Mouse (Mus musculus) heart, postnatal 25 days (tissue): ENCODE results near the gene Cenpx. TPM values are rescaled to one million over a fixed set of nuclear protein-coding genes. Genes with fewer than 3 reads are reported as not detected.

ENCODE experiments used
- DNase-seq: peaks from one replicate; pipeline ENCODE4 v3.0.0; 2022; ENCODE audit warnings: low spot score
- intact Hi-C: fragments of 180-260 bp; cut with DNase I; formaldehyde crosslinking; loops from one replicate; pipeline ENCODE4 v1.15.1; 2025
- total RNA-seq, 2 experiments: library from RNA; stranded (reverse); gene quantifications; 2 replicates each; pipeline ENCODE4 v1.2.3; 2021

Gene Cenpx
- total RNA-seq, 2 experiments from 2014 or later = 31.2 to 35.7 TPM

GRCm38 (mm10) chr11:120666617-120667016, 46.9 kb downstream of the Cenpx start:
- DNase-seq = no peak

GRCm38 (mm10) chr11:120665406-120665805, 48.1 kb downstream of the Cenpx start:
- intact Hi-C loops = no loop called here
- DNase-seq = peak; percentile 65

More at GRCm38 (mm10) chr11:120666617-120667016, 46.9 kb downstream of the Cenpx start:
- intact Hi-C loops = no loop called here

- DNase-seq = no peak
- intact Hi-C loops = no loop called here
Observed at GRCm38 (mm10) chr11:120663714-120664113, 49.8 kb downstream of the Cenpx start.

GRCm38 (mm10) chr11:120662759-120663158, 50.8 kb downstream of the Cenpx start:
- intact Hi-C loops = no loop called here
- no peak for DNase-seq

GRCm38 (mm10) chr11:120661076-120661460, 52.5 kb downstream of the Cenpx start, which contains the start of gene Notum:
Gene Notum, minus strand, starts transcription at chr11:120661175.
- intact Hi-C loops = no loop called here
- DNase-seq = no peak

Other genes starting within 250 kb of the Cenpx start
- 10 to 100 TPM; 10.5 to 10.6 TPM for gene Arl16, start 246.1 kb downstream of the Cenpx start, total RNA-seq
- 100 to 1,000 TPM; 253 to 263 TPM for gene Mrpl12, start 229.1 kb downstream of the Cenpx start, total RNA-seq
- gene Slc25a10, start 221.9 kb downstream of the Cenpx start, total RNA-seq = 10 to 100 TPM; 13.1 to 14.8 TPM
- 1 to 10 TPM; 1.3 to 1.5 TPM for gene Gcgr, start 183.0 kb downstream of the Cenpx start, total RNA-seq
- gene Mcrip1, start 164.0 kb downstream of the Cenpx start, total RNA-seq = 10 to 100 TPM; 44.1 to 46.9 TPM
- gene Ppp1r27, start 162.6 kb downstream of the Cenpx start, total RNA-seq = not detected
- 100 to 1,000 TPM; 228 to 255 TPM for gene P4hb, start 140.5 kb downstream of the Cenpx start, total RNA-seq
- gene Arhgdia, start 132.1 kb downstream of the Cenpx start, total RNA-seq = 100 to 1,000 TPM; 142 to 158 TPM
- gene Alyref, start 115.4 kb downstream of the Cenpx start, total RNA-seq = 10 to 100 TPM; 49.3 to 52.6 TPM
- gene Anapc11, start 115.3 kb downstream of the Cenpx start, total RNA-seq = 10 to 100 TPM; 82.6 to 90.3 TPM
- gene Npb, start 105.3 kb downstream of the Cenpx start, total RNA-seq = not detected
- 10 to 100 TPM; 54.2 to 59.3 TPM for gene Pcyt2, start 95.8 kb downstream of the Cenpx start, total RNA-seq
- gene Sirt7, start 88.5 kb downstream of the Cenpx start, total RNA-seq = 1 to 10 TPM; 7.7 to 8.3 TPM
- 10 to 100 TPM; 38.7 to 42.1 TPM for gene Mafg, start 80.1 kb downstream of the Cenpx start, total RNA-seq
- gene Pycr1, start 70.0 kb downstream of the Cenpx start, total RNA-seq = 1 to 10 TPM; 1.6 to 2.3 TPM
- gene Myadml2, start 65.6 kb downstream of the Cenpx start, total RNA-seq = 10 to 100 TPM; 78.3 to 78.8 TPM
- under 1 TPM in 1 of 2 experiments, not detected in 1; 0.20 TPM for gene Notum, start 52.6 kb downstream of the Cenpx start, total RNA-seq
- gene Aspscr1, start 40.8 kb downstream of the Cenpx start, total RNA-seq = 10 to 100 TPM; 33.0 to 33.9 TPM
- 1 to 10 TPM; 5.6 to 6.2 TPM for gene Lrrc45, start 187 bp upstream of the Cenpx start, total RNA-seq
- gene Rac3, start 7.7 kb upstream of the Cenpx start, total RNA-seq = 1 to 10 TPM; 1.2 to 1.8 TPM
- 1 to 10 TPM; 6.8 to 7.5 TPM for gene Dcxr, start 13.5 kb upstream of the Cenpx start, total RNA-seq
- 10 to 100 TPM; 16.7 to 22.1 TPM for gene Cbr2, start 18.4 kb upstream of the Cenpx start, total RNA-seq
- gene Hmga1b, start 49.1 kb upstream of the Cenpx start, total RNA-seq = 10 to 100 TPM; 21.2 to 40.2 TPM
- gene Rfng, start 70.5 kb upstream of the Cenpx start, total RNA-seq = 10 to 100 TPM; 12.3 to 13.9 TPM
- gene Gps1, start 70.5 kb upstream of the Cenpx start, total RNA-seq = 10 to 100 TPM; 52.2 to 57.0 TPM
- gene Dus1l, start 82.7 kb upstream of the Cenpx start, total RNA-seq = 10 to 100 TPM; 26.8 to 27.8 TPM
- 10 to 100 TPM; 29.8 to 52.8 TPM for gene Fasn, start 110.8 kb upstream of the Cenpx start, total RNA-seq
- gene Ccdc57, start 219.1 kb upstream of the Cenpx start, total RNA-seq = 1 to 10 TPM; 1.2 to 1.3 TPM
- 1 to 10 TPM in 1 of 2 experiments, under 1 TPM in 1; 0.87 to 2.1 TPM for gene Slc16a3, start 234.7 kb upstream of the Cenpx start, total RNA-seq